Mouse (Mus musculus) heart, adult 2 months (tissue): ENCODE results near the gene Ltf. TPM values are rescaled to one million over a fixed set of nuclear protein-coding genes. Genes with fewer than 3 reads are reported as not detected.
A peak's percentile ranks its signal among the peaks of the same experiment; 100 is the strongest.

Experiments used
- DNase-seq, 2 experiments: peaks; one replicate each; pipeline ENCODE4 v3.0.0; 2021
- H3K27ac ChIP-seq: fragments of 200-600 bp; 2 replicates; pipeline ENCODE4 v1.8.1; 2022
- H3K27me3 ChIP-seq: fragments of 200-500 bp; 2 replicates; pipeline ENCODE4 v1.6.1; 2012; ENCODE audit warnings: mild to moderate bottlenecking, low read length, inconsistent platforms, mixed read lengths; ENCODE audit not compliant: control insufficient read depth, insufficient read depth
- H3K36me3 ChIP-seq: fragments of 200-500 bp; 2 replicates; pipeline ENCODE4 v1.6.1; 2012; ENCODE audit warnings: low read length, inconsistent platforms; ENCODE audit not compliant: control insufficient read depth, insufficient read depth
- H3K4me1 ChIP-seq: fragments of 200-500 bp; 2 replicates; pipeline ENCODE4 v1.6.1; 2011; ENCODE audit warnings: low read length; ENCODE audit not compliant: control insufficient read depth, insufficient read depth
- H3K4me3 ChIP-seq: fragments of 200-600 bp; 2 replicates; pipeline ENCODE4 v1.8.1; 2022
- H3K79me2 ChIP-seq: fragments of 200-500 bp; replicated peaks from 2 replicates; pipeline ENCODE4 v1.6.1; 2012; ENCODE audit warnings: mild to moderate bottlenecking, inconsistent platforms, low read length, moderate library complexity, mixed read lengths; ENCODE audit not compliant: control insufficient read depth, insufficient read depth
- H3K9ac ChIP-seq: fragments of 200-500 bp; 2 replicates; pipeline ENCODE4 v1.6.1; 2012; ENCODE audit warnings: low read depth, mild to moderate bottlenecking, control low read depth, inconsistent platforms, low read length, mixed read lengths
- CTCF ChIP-seq: fragments of 200-600 bp; IDR thresholded peaks from 2 replicates; pipeline ENCODE4 v1.8.1; 2022; ENCODE audit warnings: antibody characterized with exemption, mild to moderate bottlenecking, moderate library complexity
- EP300 ChIP-seq: fragments of 200-500 bp; IDR thresholded peaks from 2 replicates; pipeline ENCODE4 v1.6.1; 2011; ENCODE audit warnings: low read depth, low read length, control low read depth; ENCODE audit not compliant: insufficient read depth
- POLR2A ChIP-seq: fragments of 200-500 bp; IDR thresholded peaks from 2 replicates; pipeline ENCODE4 v1.6.1; 2011; ENCODE audit warnings: mild to moderate bottlenecking, low read depth, low read length, control low read depth; ENCODE audit not compliant: insufficient read depth
- WGBS: fragments of 180-500 bp; shearing (Covaris S2); methylation state at CpG from one replicate; pipeline ENCODE4 v1.1.7; 2018; 5-methylcytosine and 5-hydroxymethylcytosine counted together
- intact Hi-C: fragments of 180-260 bp; cut with DNase I; formaldehyde crosslinking; loops from one replicate; pipeline ENCODE4 v1.15.1; 2025
- polyA plus RNA-seq: library from polyadenylated mRNA; depleted of rRNA; stranded (reverse); fragments of >200 nt; gene quantifications from 2 replicates; pipeline ENCODE4 v1.2.3, GENCODE M21; 2012
- total RNA-seq, 2 experiments: library from RNA; stranded (reverse); gene quantifications; 2 replicates each; pipeline ENCODE4 v1.2.3; 2021

Ltf gene
- total and polyA plus RNA-seq, 3 experiments = 20.1 TPM; not detected in 2

GRCm38 (mm10) chr9:111033717-111034116, 14.6 kb downstream of the Ltf start:
- no peaks in the 10 kb centered on the region for H3K79me2 ChIP-seq
- no peak overlapping the region for H3K4me3 ChIP-seq
- no peaks in the 10 kb centered on the region for H3K27me3 ChIP-seq
- no peaks in the 10 kb centered on the region for H3K4me1 ChIP-seq
- no peak overlapping the region for H3K27ac ChIP-seq
- TF ChIP-seq POLR2A (no peak), CTCF (no peak), EP300 (no peak)
- 78% methylated on average over 4 of the region's 4 CpGs for WGBS
- no peak overlapping the region for H3K9ac ChIP-seq
- H3K36me3 ChIP-seq = no peaks in the 10 kb centered on the region
- intact Hi-C loops = no loop called here
- DNase-seq = no peak

DNA sequence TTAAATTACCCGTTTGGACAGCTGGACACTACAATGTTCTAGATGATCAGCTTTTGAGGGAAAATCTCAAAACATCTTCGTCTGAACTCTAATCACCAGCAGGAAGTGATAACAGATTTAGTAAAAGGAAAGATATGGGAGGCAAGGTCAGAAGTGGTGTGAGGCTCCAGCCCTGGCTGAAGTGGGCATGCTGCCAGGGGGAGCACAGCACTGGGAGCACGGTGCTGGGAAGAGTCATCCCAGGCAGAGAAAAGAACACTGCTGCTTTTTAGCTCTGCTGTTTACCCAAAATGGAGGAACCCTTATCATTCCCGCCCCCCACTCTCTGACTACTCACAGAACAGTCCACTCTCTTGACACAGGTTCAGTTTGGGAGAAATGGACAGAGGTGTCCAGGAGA, 20.9 kb downstream of the Ltf start:
- no peaks in the 10 kb centered on the region for H3K36me3 ChIP-seq
- H3K27ac ChIP-seq = no peak overlapping the region
- H3K4me1 ChIP-seq = peaks cover 12% of the 10 kb centered on the region
- no peaks in the 10 kb centered on the region for H3K79me2 ChIP-seq
- WGBS = 35% methylated on average over 4 of the region's 4 CpGs
- TF ChIP-seq CTCF (no peak), POLR2A (no peak), EP300 (no peak)
- no peak overlapping the region for H3K9ac ChIP-seq
- DNase-seq = no peak
- H3K27me3 ChIP-seq = no peaks in the 10 kb centered on the region
- intact Hi-C loops = no loop called here
- no peak overlapping the region for H3K4me3 ChIP-seq

- Histone ChIP-seq H3K9ac (no peak overlapping the region), H3K4me1 (peaks cover 15% of the 10 kb centered on the region), H3K27ac (peak overlapping the region; percentile 72), H3K79me2 (no peaks in the 10 kb centered on the region), H3K4me3 (no peak overlapping the region), H3K27me3 (no peaks in the 10 kb centered on the region), H3K36me3 (no peaks in the 10 kb centered on the region)
- TF ChIP-seq POLR2A (0 out of 2 replicates have a peak, but pooled peaks have one; percentile 32), EP300 (peak; percentile 73; the same call in 1 of the 2 replicates), CTCF (0 out of 2 replicates have a peak, but pooled peaks have one; percentile 6)
- intact Hi-C loops = no loop called here
- peak; percentile 70 to 73 for DNase-seq
- 46% methylated on average over 5 of the region's 5 CpGs for WGBS
Measured at GRCm38 (mm10) chr9:111042266-111042665, 23.2 kb downstream of the Ltf start.

DNA sequence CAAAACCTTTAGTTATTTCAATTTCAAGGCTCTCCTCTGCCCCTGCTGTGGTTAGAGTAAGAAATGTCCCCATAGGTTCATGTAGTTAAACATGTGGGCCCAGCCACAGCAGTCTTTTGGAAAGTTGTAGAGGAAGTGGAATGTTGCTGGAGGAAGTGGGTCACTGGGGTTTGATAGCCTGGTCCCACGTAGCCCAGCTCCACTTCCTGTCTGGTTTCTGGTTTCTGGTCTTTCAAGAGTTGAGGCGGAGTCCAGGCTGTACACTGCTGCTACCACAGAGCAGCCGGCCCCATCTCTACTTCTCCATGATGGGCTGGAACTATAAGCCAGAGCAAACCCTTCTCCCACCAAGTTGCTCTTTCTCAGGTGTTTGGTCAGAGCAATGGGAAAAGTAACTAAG, 27.2 kb downstream of the Ltf start:
- DNase-seq = peak in 1 of 2 experiments; percentile 29
- TF ChIP-seq CTCF (no peak), EP300 (no peak), POLR2A (no peak)
- no peaks in the 10 kb centered on the region for H3K27me3 ChIP-seq
- no peak overlapping the region for H3K4me3 ChIP-seq
- H3K27ac ChIP-seq = peak overlapping the region; percentile 36
- no peaks in the 10 kb centered on the region for H3K79me2 ChIP-seq
- no peak overlapping the region for H3K9ac ChIP-seq
- H3K4me1 ChIP-seq = peaks cover 27% of the 10 kb centered on the region
- intact Hi-C loops = no loop called here
- 45% methylated on average over 3 of the region's 3 CpGs for WGBS
- peaks cover under 1% of the 10 kb centered on the region; the same call in 1 of the 2 replicates for H3K36me3 ChIP-seq

DNA sequence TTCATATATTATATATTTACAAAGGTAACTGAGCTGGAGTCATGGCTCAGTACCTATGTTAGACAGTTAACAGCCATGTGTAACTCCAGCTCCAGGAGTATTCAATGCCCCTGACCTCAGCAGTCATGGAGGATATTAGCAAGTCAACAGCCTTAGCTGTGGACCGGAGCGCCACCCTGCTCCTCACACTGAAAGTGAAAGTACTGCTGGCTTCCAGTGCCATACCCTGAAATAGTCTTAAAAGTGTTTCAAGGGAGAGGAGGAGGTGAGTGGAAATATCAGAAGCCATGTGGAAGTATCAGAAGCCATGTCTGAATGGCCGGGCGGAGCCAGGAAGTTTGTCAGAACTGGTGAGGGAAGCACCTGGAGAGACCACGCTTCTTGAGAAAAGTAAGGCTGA, 28.2 kb downstream of the Ltf start:
- WGBS = 51% methylated on average over 5 of the region's 5 CpGs
- peak in 1 of 2 experiments; percentile 11 for DNase-seq
- intact Hi-C loops = no loop called here
- Histone ChIP-seq H3K4me3 (no peak overlapping the region), H3K36me3 (peaks cover 2% of the 10 kb centered on the region; the same call in 1 of the 2 replicates), H3K9ac (no peak overlapping the region), H3K79me2 (no peaks in the 10 kb centered on the region), H3K4me1 (peaks cover 20% of the 10 kb centered on the region), H3K27me3 (no peaks in the 10 kb centered on the region), H3K27ac (peak overlapping the region; percentile 66; the same call in 1 of the 2 replicates)
- TF ChIP-seq EP300 = 0 out of 2 replicates have a peak, but pooled peaks have one; percentile 11
- peak; percentile 42 for TF ChIP-seq CTCF
- no peak for TF ChIP-seq POLR2A

DNA sequence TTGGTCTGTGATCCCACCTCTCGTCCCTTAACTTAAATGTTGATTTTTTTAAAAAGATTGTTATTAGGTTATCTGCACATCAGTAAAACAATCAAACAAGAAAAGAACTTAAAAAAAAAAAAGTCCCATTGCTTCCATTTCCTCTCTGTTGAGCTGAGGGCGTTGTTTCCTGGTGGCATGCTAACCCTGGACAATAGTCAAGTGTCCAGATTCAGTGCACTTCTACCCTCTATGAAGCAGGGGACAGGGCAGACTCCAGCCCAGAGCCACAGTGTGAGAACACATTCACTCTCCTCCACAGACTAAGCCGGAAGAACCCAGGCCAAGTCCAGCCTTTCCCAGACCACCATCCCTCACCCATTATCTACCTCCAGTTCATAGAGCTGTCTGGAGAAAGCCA, 29.4 kb downstream of the Ltf start:
- 59% methylated on average over 3 of the region's 3 CpGs for WGBS
- intact Hi-C loops = no loop called here
- TF ChIP-seq EP300 (peak; percentile 30; the same call in 1 of the 2 replicates), POLR2A (no peak)
- Histone ChIP-seq H3K9ac (no peak overlapping the region), H3K4me1 (peaks cover 16% of the 10 kb centered on the region), H3K4me3 (no peak overlapping the region), H3K27me3 (no peaks in the 10 kb centered on the region), H3K36me3 (peaks cover 2% of the 10 kb centered on the region; the same call in 1 of the 2 replicates), H3K79me2 (no peaks in the 10 kb centered on the region), H3K27ac (peak overlapping the region; percentile 66)
- DNase-seq = no peak
